Mouse (Mus musculus): ENCODE measurements at regions not wholly inside any gene's neighbourhood (a gene's known extent, or its start where the extent isn't known, plus 50 kb on each side); places are given as distances from the start of the nearest gene placed in this dataset.

- in situ Hi-C loops (cut with MboI; ENCODE audit: low pct_ligation_motif_present, low pct_unique_long_range_greater_than_20kb, low sequenced_read_pairs) (no loop called here), dilution Hi-C loops (cut with MboI; ENCODE audit: extremely low pct_ligation_motif_present, extremely low pct_unique_long_range_greater_than_20kb, low sequenced_read_pairs) (no loop called here)
Observed at GRCm38 (mm10) chr1:41605748-41606131, 800.3 kb downstream of the Tmem182 start.

GRCm38 (mm10) chr1:41610783-41611182 lies 805.4 kb downstream of the Tmem182 start:
- in situ Hi-C loops (cut with MboI; ENCODE audit: low pct_ligation_motif_present, low pct_unique_long_range_greater_than_20kb, low sequenced_read_pairs) (no loop called here), dilution Hi-C loops (cut with MboI; ENCODE audit: extremely low pct_ligation_motif_present, extremely low pct_unique_long_range_greater_than_20kb, low sequenced_read_pairs) (no loop called here)
- no peak overlapping the region for H3K27ac ChIP-seq (ENCODE audit: insufficient read depth, low read depth)
- H3K36me3 ChIP-seq (replicated peaks in 1 of 2; ENCODE audit: control insufficient read depth in 1 of 2, insufficient read depth in 1 of 2, low read length in 1 of 2): no peaks in the 10 kb centered on the region
- H3K79me2 ChIP-seq (replicated peaks; ENCODE audit: control insufficient read depth, extremely low read depth, insufficient read depth, poor library complexity, severe bottlenecking): no peaks in the 10 kb centered on the region
- no peak for DNase-seq (ENCODE audit: extremely low read depth)
- no peak overlapping the region for H3K9ac ChIP-seq (ENCODE audit: insufficient read depth, low read depth)
- TF ChIP-seq SIN3A (IDR thresholded peaks at IDR 0.05; ENCODE audit: low read length) (no peak), MEF2A (IDR thresholded peaks at IDR 0.05; ENCODE audit: borderline replicate concordance, low read depth, low read length) (no peak), CHD1 (IDR thresholded peaks at IDR 0.05; ENCODE audit: low read depth, low read length) (no peak)
- H3K4me1 ChIP-seq (ENCODE audit: control insufficient read depth in 1 of 2, insufficient read depth in 2 of 2): no peaks in the 10 kb centered on the region
- H3K4me3 ChIP-seq (replicated peaks in 1 of 3; ENCODE audit: low read depth in 2 of 3, low read length in 2 of 3, poor library complexity in 1 of 3): no peak overlapping the region
- no peak overlapping the region for H3K4me2 ChIP-seq (ENCODE audit: insufficient read depth, low read depth, poor library complexity, severe bottlenecking)
- H3K9me3 ChIP-seq (replicated peaks; ENCODE audit: low read length): peaks cover 61% of the 10 kb centered on the region
- no peaks in the 10 kb centered on the region for H3K27me3 ChIP-seq (replicated peaks)

More at GRCm38 (mm10) chr1:41605748-41606131, 800.3 kb downstream of the Tmem182 start:
- TF ChIP-seq ZNF384 (IDR thresholded peaks at IDR 0.05; ENCODE audit: low read depth, low read length) (no peak), USF2 (conservative IDR thresholded peaks at IDR 0.05; ENCODE audit: low read depth, low read length) (no peak), ZC3H11A (IDR thresholded peaks at IDR 0.05; ENCODE audit: low read depth, low read length) (no peak), SIN3A (IDR thresholded peaks at IDR 0.05; ENCODE audit: low read length) (no peak), HCFC1 (IDR thresholded peaks at IDR 0.05; ENCODE audit: low read depth, low read length) (no peak), JUND (conservative IDR thresholded peaks at IDR 0.05; ENCODE audit: low read depth, low read length) (no peak), IRF4 (IDR thresholded peaks at IDR 0.05; ENCODE audit: low read depth, low read length) (no peak), GABPA (IDR thresholded peaks at IDR 0.05; ENCODE audit: insufficient replicate concordance, low read depth, low read length) (no peak), ETS1 (conservative IDR thresholded peaks at IDR 0.05; ENCODE audit: low read depth, low read length) (no peak), MAZ (IDR thresholded peaks at IDR 0.05; ENCODE audit: low read depth, low read length) (no peak), E2F4 (IDR thresholded peaks at IDR 0.05; ENCODE audit: insufficient replicate concordance, low read depth, low read length) (no peak)
- H3K36me3 ChIP-seq (replicated peaks in 1 of 2; ENCODE audit: control insufficient read depth in 1 of 2, insufficient read depth in 1 of 2, low read length in 1 of 2): no peaks in the 10 kb centered on the region
- no peak overlapping the region for H3K4me2 ChIP-seq (ENCODE audit: insufficient read depth, low read depth, poor library complexity, severe bottlenecking)
- peaks cover 49% of the 10 kb centered on the region for H3K9me3 ChIP-seq (replicated peaks; ENCODE audit: low read length)
- H3K9ac ChIP-seq (ENCODE audit: insufficient read depth, low read depth): no peak overlapping the region
- no peaks in the 10 kb centered on the region for H3K79me2 ChIP-seq (replicated peaks; ENCODE audit: control insufficient read depth, extremely low read depth, insufficient read depth, poor library complexity, severe bottlenecking)
- no peak overlapping the region for H3K4me3 ChIP-seq (replicated peaks in 1 of 3; ENCODE audit: low read depth in 2 of 3, low read length in 2 of 3, poor library complexity in 1 of 3)
- DNase-seq (ENCODE audit: extremely low read depth): no peak
- H3K27me3 ChIP-seq (replicated peaks): no peaks in the 10 kb centered on the region
- H3K4me1 ChIP-seq (ENCODE audit: control insufficient read depth in 1 of 2, insufficient read depth in 2 of 2): no peaks in the 10 kb centered on the region
- H3K27ac ChIP-seq (ENCODE audit: insufficient read depth, low read depth): no peak overlapping the region

- Histone ChIP-seq H3K9ac (ENCODE audit: insufficient read depth, low read depth) (no peak overlapping the region), H3K36me3 (replicated peaks in 1 of 2; ENCODE audit: control insufficient read depth in 1 of 2, insufficient read depth in 1 of 2, low read length in 1 of 2) (no peaks in the 10 kb centered on the region), H3K9me3 (replicated peaks; ENCODE audit: low read length) (peaks cover 31% of the 10 kb centered on the region), H3K79me2 (replicated peaks; ENCODE audit: control insufficient read depth, extremely low read depth, insufficient read depth, poor library complexity, severe bottlenecking) (no peaks in the 10 kb centered on the region), H3K27me3 (replicated peaks) (no peaks in the 10 kb centered on the region), H3K4me2 (ENCODE audit: insufficient read depth, low read depth, poor library complexity, severe bottlenecking) (no peak overlapping the region), H3K4me1 (ENCODE audit: control insufficient read depth in 1 of 2, insufficient read depth in 2 of 2) (no peaks in the 10 kb centered on the region), H3K27ac (ENCODE audit: insufficient read depth, low read depth) (no peak overlapping the region), H3K4me3 (replicated peaks in 1 of 3; ENCODE audit: low read depth in 2 of 3, low read length in 2 of 3, poor library complexity in 1 of 3) (no peak overlapping the region)
- TF ChIP-seq POLR2A (IDR thresholded peaks at IDR 0.05; ENCODE audit: low read depth, low read length): no peak
- no peak for TF ChIP-seq NELFE (IDR thresholded peaks at IDR 0.05; ENCODE audit: low read depth, low read length)
- no peak for TF ChIP-seq SMC3 (IDR thresholded peaks at IDR 0.05; ENCODE audit: low read depth, low read length)
- no peak for TF ChIP-seq TCF12 (IDR thresholded peaks at IDR 0.05; ENCODE audit: low read depth, low read length)
- TF ChIP-seq IRF4 (IDR thresholded peaks at IDR 0.05; ENCODE audit: low read depth, low read length): no peak
- no peak for TF ChIP-seq BHLHE40 (IDR thresholded peaks at IDR 0.05; ENCODE audit: low read depth, low read length)
- TF ChIP-seq ETS1 (conservative IDR thresholded peaks at IDR 0.05; ENCODE audit: low read depth, low read length): no peak
- no peak for TF ChIP-seq ZKSCAN1 (IDR thresholded peaks at IDR 0.05; ENCODE audit: borderline replicate concordance, low read depth, low read length)
- TF ChIP-seq MXI1 (IDR thresholded peaks at IDR 0.05; ENCODE audit: low read depth, low read length): no peak
- TF ChIP-seq SIN3A (IDR thresholded peaks at IDR 0.05; ENCODE audit: low read length): no peak
- TF ChIP-seq MYC (IDR thresholded peaks at IDR 0.05; ENCODE audit: low read depth, low read length): no peak
- no peak for TF ChIP-seq ELF1 (IDR thresholded peaks at IDR 0.05; ENCODE audit: low read depth, low read length)
- TF ChIP-seq EP300 (IDR thresholded peaks at IDR 0.05; ENCODE audit: low read length): no peak
- no peak for TF ChIP-seq JUND (conservative IDR thresholded peaks at IDR 0.05; ENCODE audit: low read depth, low read length)
- no peak for TF ChIP-seq CHD2 (IDR thresholded peaks at IDR 0.05; ENCODE audit: low read length)
- no peak for TF ChIP-seq ZNF384 (IDR thresholded peaks at IDR 0.05; ENCODE audit: low read depth, low read length)
- no peak for TF ChIP-seq PAX5 (IDR thresholded peaks at IDR 0.05; ENCODE audit: low read length)
- TF ChIP-seq ZMIZ1 (IDR thresholded peaks at IDR 0.05; ENCODE audit: low read depth, low read length): no peak
- dilution Hi-C loops (cut with MboI; ENCODE audit: extremely low pct_ligation_motif_present, extremely low pct_unique_long_range_greater_than_20kb, low sequenced_read_pairs) (no loop called here), in situ Hi-C loops (cut with MboI; ENCODE audit: low pct_ligation_motif_present, low pct_unique_long_range_greater_than_20kb, low sequenced_read_pairs) (no loop called here)
- no peak for DNase-seq (ENCODE audit: extremely low read depth)
Observed at GRCm38 (mm10) chr1:41651804-41652203, 846.4 kb downstream of the Tmem182 start.

Data from CH12.LX (cell line).